13 mouse cellular contexts compared by ENCODE assay signal in the genomic region with DNA sequence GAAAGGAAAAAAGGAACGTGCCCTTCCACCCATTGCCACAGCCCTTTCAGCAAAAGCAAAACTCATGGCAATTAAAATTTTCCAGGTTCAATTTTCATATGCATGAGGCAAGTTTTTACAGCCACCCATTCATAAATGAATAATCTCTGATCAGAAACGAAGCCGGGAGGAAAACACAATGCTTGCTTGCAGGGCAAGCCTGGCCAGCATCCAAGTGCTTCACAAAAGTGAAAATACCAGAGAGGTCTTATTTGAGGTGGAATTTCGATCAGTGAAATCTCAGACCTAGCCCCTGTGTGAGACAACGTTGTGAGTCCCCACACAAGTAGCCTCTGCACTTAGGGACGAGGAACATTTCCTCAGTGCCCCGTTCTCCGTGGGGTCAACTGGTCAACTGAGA. TPM values are rescaled to one million over a fixed set of nuclear protein-coding genes. Genes with fewer than 3 reads are reported as not detected.
DNase-seq lines count a peak whose midpoint lies in the region; ATAC-seq and TF ChIP-seq lines count a peak whose summit lies in the region.
"Had no signal": no experiment of that assay in that cellular context is flagged by ENCODE, and none has a peak within 500 bp of the region (broad histone marks: within the 10 kb centered on the region; RNA-seq: fewer than 3 reads in every experiment).

No protein-coding gene starts in this region.

- H3K36me3 ChIP-seq in forebrain, embryonic 14.5 days (ENCODE audit: control insufficient read depth, insufficient read depth, low read length), result no peaks in the 10 kb centered on the region
- no peaks in the 10 kb centered on the region for H3K36me3 ChIP-seq in forebrain, embryonic 12.5 days (replicated peaks)
- no peaks in the 10 kb centered on the region for H3K36me3 ChIP-seq in kidney, postnatal 0 days (ENCODE audit: insufficient read depth, low read length)

- no peak overlapping the region for H3K27ac ChIP-seq in forebrain, embryonic 14.5 days (ENCODE audit: low read depth, low read length)
- no peak overlapping the region for H3K27ac ChIP-seq in forebrain, embryonic 12.5 days
- H3K27ac ChIP-seq in kidney, postnatal 0 days, result peak overlapping the region; percentile 54; the same call in 1 of the 2 replicates

- DNase-seq in forebrain, embryonic 14.5 days (ENCODE audit: low spot score), result peak; percentile 47
- peak; percentile 63 for DNase-seq in brain, embryonic 14.5 days (ENCODE audit: low read depth)
- no peak for DNase-seq in kidney, postnatal 0 days (ENCODE audit: low spot score)
- DNase-seq in lung, postnatal 36 days, result peak; percentile 60
- DNase-seq in thymus, postnatal 0 days (ENCODE audit: low spot score), result no peak
- no peak for DNase-seq in adipocyte (ENCODE audit: low spot score)
- no peak for DNase-seq in urinary bladder, adult 2 months (ENCODE audit: low spot score)
- DNase-seq: cerebellum, adult 18-20 months; heart, postnatal 4 days; right cerebral cortex, postnatal 25 days had no signal

- no peak overlapping the region for H3K4me2 ChIP-seq in forebrain, embryonic 14.5 days (ENCODE audit: low read length)
- no peak overlapping the region for H3K4me2 ChIP-seq in forebrain, embryonic 12.5 days
- peak overlapping the region; percentile 30; the same call in 1 of the 2 replicates for H3K4me2 ChIP-seq in kidney, postnatal 0 days (ENCODE audit: low read length)
- H3K4me2 ChIP-seq: liver, embryonic 11.5 days had no signal

- 36% methylated on average over 8 of the region's 8 CpGs for WGBS in forebrain, embryonic 14.5 days
- WGBS in forebrain, embryonic 12.5 days, result 65% methylated on average over 8 of the region's 8 CpGs
- WGBS in kidney, postnatal 0 days, result 54% methylated on average over 8 of the region's 8 CpGs

- H3K4me3 ChIP-seq in forebrain, embryonic 14.5 days (ENCODE audit: low read depth, low read length), result no peak overlapping the region
- no peak overlapping the region for H3K4me3 ChIP-seq in forebrain, embryonic 12.5 days (replicated peaks)
- no peak overlapping the region for H3K4me3 ChIP-seq in kidney, postnatal 0 days (replicated peaks; ENCODE audit: low read depth, low read length)
- H3K4me3 ChIP-seq: myocyte had no signal

- no peaks in the 10 kb centered on the region for H3K4me1 ChIP-seq in forebrain, embryonic 14.5 days (ENCODE audit: control insufficient read depth, insufficient read depth, low read length)
- peaks cover 8% of the 10 kb centered on the region; the same call in 1 of the 2 replicates for H3K4me1 ChIP-seq in forebrain, embryonic 12.5 days
- H3K4me1 ChIP-seq in kidney, postnatal 0 days (replicated peaks; ENCODE audit: insufficient read depth, low read length), result peaks cover 14% of the 10 kb centered on the region

- no peak for TF ChIP-seq POLR2A in brain, embryonic 14.5 days (IDR thresholded peaks at IDR 0.05; ENCODE audit: borderline replicate concordance, extremely low read depth, insufficient read depth, insufficient read length, poor library complexity, severe bottlenecking)

- TF ChIP-seq CTCF in brain, embryonic 14.5 days (IDR thresholded peaks at IDR 0.05; ENCODE audit: borderline replicate concordance, extremely low read depth, insufficient read depth, insufficient read length), result no peak
- no peak for TF ChIP-seq CTCF in kidney, postnatal 0 days (IDR thresholded peaks at IDR 0.05; ENCODE audit: low read depth)

- no peaks in the 10 kb centered on the region for H3K27me3 ChIP-seq in forebrain, embryonic 14.5 days (replicated peaks; ENCODE audit: control insufficient read depth, insufficient read depth, low read length)
- H3K27me3 ChIP-seq in forebrain, embryonic 12.5 days, result 0 out of 2 replicates have a peak, but pooled peaks cover 5% of the 10 kb centered on the region
- no peaks in the 10 kb centered on the region for H3K27me3 ChIP-seq in kidney, postnatal 0 days (ENCODE audit: insufficient read depth, low read length)

- no peak overlapping the region for H3K9ac ChIP-seq in forebrain, embryonic 14.5 days (ENCODE audit: low read length)
- no peak overlapping the region for H3K9ac ChIP-seq in forebrain, embryonic 12.5 days
- H3K9ac ChIP-seq in kidney, postnatal 0 days (ENCODE audit: low read depth, low read length), result no peak overlapping the region

- no peak for ATAC-seq in forebrain, embryonic 14.5 days
- ATAC-seq in forebrain, embryonic 12.5 days (ENCODE audit: low FRiP score), result no peak
- no peak for ATAC-seq in kidney, postnatal 0 days (replicated peaks; ENCODE audit: low FRiP score, low read depth)

- H3K9me3 ChIP-seq in forebrain, embryonic 14.5 days (replicated peaks; ENCODE audit: control insufficient read depth, low read length), result no peaks in the 10 kb centered on the region
- no peaks in the 10 kb centered on the region for H3K9me3 ChIP-seq in forebrain, embryonic 12.5 days
- no peaks in the 10 kb centered on the region for H3K9me3 ChIP-seq in kidney, postnatal 0 days (replicated peaks; ENCODE audit: low read length)

RNA-seq across cellular contexts. Expression of gene Ehf, which starts 19.3 kb away (rescaled TPM):
- polyA plus RNA-seq in forebrain, embryonic 14.5 days (2014; fragmentation: Nextera tagmentation; extraction: Ambion mirVana), result 0.09 TPM in 1 of 2 replicates, not detected in the other
- 0.22 and 0.73 TPM in 2 replicates for polyA plus RNA-seq in forebrain, embryonic 12.5 days (2016; fragmentation: Nextera tagmentation; extraction: Ambion mirVana)
- 0.08 and 0.10 TPM in 2 replicates for polyA plus RNA-seq in brain, embryonic 14.5 days (2012; rRNA removed)
- 23.3 and 23.5 TPM in 2 replicates for polyA plus RNA-seq in kidney, postnatal 0 days (2015; fragmentation: Nextera tagmentation; extraction: Ambion mirVana)
- polyA plus RNA-seq in thymus, postnatal 0 days (2015; fragmentation: Nextera tagmentation; extraction: Ambion mirVana), result 1.9 and 2.2 TPM in 2 replicates
- polyA plus RNA-seq in urinary bladder, adult 2 months (2012; rRNA removed), result 38.2 and 39.6 TPM in 2 replicates
- polyA plus RNA-seq: myocyte had no signal

Comparison
In these comparisons a context has a peak if more than half of its experiments do, and no peak if none do; other contexts are left out.
1. DNase-seq: peak in forebrain, embryonic 14.5 days (single experiment), brain, embryonic 14.5 days (single experiment) and lung, postnatal 36 days (single experiment); none in kidney, postnatal 0 days (single experiment), thymus, postnatal 0 days (single experiment), adipocyte (single experiment) and urinary bladder, adult 2 months (single experiment).